Mouse (Mus musculus) lung, postnatal 0 days (tissue): ENCODE measurements around the gene Usp36.

ENCODE experiments used
- CTCF ChIP-seq: IDR thresholded peaks from 2 replicates; pipeline ENCODE4 v1.5.1; 2016; ENCODE audit warnings: antibody characterized with exemption, mild to moderate bottlenecking
- EP300 ChIP-seq: IDR thresholded peaks from 2 replicates; pipeline ENCODE4 v1.6.1; 2016; ENCODE audit warnings: antibody characterized with exemption, mild to moderate bottlenecking, control low read depth

GRCm38 (mm10) chr11:118330777-118331176, 40.7 kb upstream of the Usp36 start:
- no peak for TF ChIP-seq CTCF
- TF ChIP-seq EP300 = no peak
